Mouse (Mus musculus) liver, adult 2 months (tissue): ENCODE measurements at regions not wholly inside any gene's neighbourhood (a gene's known extent, or its start where the extent isn't known, plus 50 kb on each side); places are given as distances from the start of the nearest gene placed in this dataset.

ENCODE experiments used
- CTCF ChIP-seq: fragments of 200-500 bp; IDR thresholded peaks from 2 replicates; pipeline ENCODE4 v1.5.1; 2011; ENCODE audit warnings: low read depth, low read length, control low read depth
- POLR2A ChIP-seq: fragments of 200-500 bp; IDR thresholded peaks from 2 replicates; pipeline ENCODE4 v1.6.1; 2011; ENCODE audit warnings: low read length, control low read depth; ENCODE audit not compliant: insufficient read depth; ENCODE audit errors: extremely low read depth

- TF ChIP-seq CTCF (no peak), POLR2A (no peak)
Measured at GRCm38 (mm10) chr4:56552126-56552525, 187.7 kb upstream of the Gm26657 start.
